Mouse (Mus musculus) erythroblast, embryonic 14.5 days (primary cell): Measurements from ENCODE around the gene Mup5. TPM values are rescaled to one million over a fixed set of nuclear protein-coding genes. Genes with fewer than 3 reads are reported as not detected.
"Not testable (repeated sequence)": the region's sequence is repeated elsewhere in the genome, so short reads cannot be mapped to it uniquely, and the experiment has no call there.

ENCODE experiments used
- H3K27me3 ChIP-seq: 2 replicates; pipeline ENCODE4 v1.6.1; 2012; ENCODE audit warnings: inconsistent platforms; ENCODE audit not compliant: control insufficient read depth
- H3K36me3 ChIP-seq: 2 replicates; pipeline ENCODE4 v1.6.1; 2012; ENCODE audit warnings: mild to moderate bottlenecking, inconsistent platforms; ENCODE audit not compliant: control insufficient read depth
- H3K4me1 ChIP-seq: 2 replicates; pipeline ENCODE4 v1.6.1; 2012; ENCODE audit warnings: inconsistent platforms; ENCODE audit not compliant: control insufficient read depth
- H3K4me3 ChIP-seq: replicated peaks from 2 replicates; pipeline ENCODE3; 2012; ENCODE audit warnings: moderate library complexity, mild to moderate bottlenecking, inconsistent platforms
- H3K9me3 ChIP-seq: 2 replicates; pipeline ENCODE4 v1.6.1; 2012; ENCODE audit warnings: low read length, inconsistent platforms, mixed read lengths; ENCODE audit not compliant: control insufficient read depth
- GATA1 ChIP-seq: IDR thresholded peaks from 2 replicates; pipeline ENCODE4 v1.6.1; 2012; ENCODE audit warnings: low read length, inconsistent platforms, mixed read lengths
- TAL1 ChIP-seq: IDR thresholded peaks from 3 replicates; pipeline ENCODE4 v1.6.1; 2012; ENCODE audit warnings: low read length, inconsistent platforms, mixed read lengths
- polyA plus RNA-seq: library from polyadenylated mRNA; stranded (reverse); fragments of >175 nt; gene quantifications from 2 replicates; pipeline ENCODE4 v1.2.3, GENCODE M21; 2012

Gene Mup5
- not detected in 2 replicates for polyA plus RNA-seq

- TF ChIP-seq TAL1 (no peak), GATA1 (no peak)
- H3K9me3 ChIP-seq = peaks cover 7% of the 10 kb centered on the region
These were observed at the start of gene Mup5 for GRCm38 (mm10) chr4:61834952-61835708. Gene Mup5, minus strand, starts transcription at chr4:61835233.

GRCm38 (mm10) chr4:61858160-61858559 is 23.1 kb upstream of the Mup5 start:
- peaks cover 12% of the 10 kb centered on the region for H3K9me3 ChIP-seq
- no peaks in the 10 kb centered on the region for H3K4me1 ChIP-seq
- no peak overlapping the region for H3K4me3 ChIP-seq
- TF ChIP-seq TAL1 (no peak), GATA1 (no peak)
- H3K36me3 ChIP-seq = no peaks in the 10 kb centered on the region
- no peaks in the 10 kb centered on the region for H3K27me3 ChIP-seq

More at GRCm38 (mm10) chr4:61834952-61835708, at the start of gene Mup5:
- H3K27me3 ChIP-seq = no peaks in the 10 kb centered on the region
- no peaks in the 10 kb centered on the region for H3K36me3 ChIP-seq
- no peak within 1 kb of the TSS for H3K4me3 ChIP-seq
- H3K4me1 ChIP-seq = no peaks in the 10 kb centered on the region

- TF ChIP-seq TAL1 = no peak
- TF ChIP-seq GATA1 = no peak
- H3K4me1 ChIP-seq = no peaks in the 10 kb centered on the region
- no peak overlapping the region for H3K4me3 ChIP-seq
- peaks cover 17% of the 10 kb centered on the region for H3K9me3 ChIP-seq
- H3K27me3 ChIP-seq = no peaks in the 10 kb centered on the region
- H3K36me3 ChIP-seq = no peaks in the 10 kb centered on the region
These were observed 21.0 kb upstream of the Mup5 start for GRCm38 (mm10) chr4:61855831-61856698.

GRCm38 (mm10) chr4:61855344-61855743 is 20.3 kb upstream of the Mup5 start:
- H3K9me3 ChIP-seq = peaks cover 19% of the 10 kb centered on the region
- TF ChIP-seq TAL1 = no peak
- no peaks in the 10 kb centered on the region for H3K4me1 ChIP-seq
- no peak overlapping the region for H3K4me3 ChIP-seq
- H3K36me3 ChIP-seq = no peaks in the 10 kb centered on the region
- H3K27me3 ChIP-seq = no peaks in the 10 kb centered on the region

GRCm38 (mm10) chr4:61844758-61845455 is 9.9 kb upstream of the Mup5 start:
- TF ChIP-seq TAL1 (no peak), GATA1 (no peak)
- H3K4me3 ChIP-seq = no peak overlapping the region
- peaks cover 6% of the 10 kb centered on the region; the same call in 1 of the 2 replicates for H3K9me3 ChIP-seq
- H3K4me1 ChIP-seq = no peaks in the 10 kb centered on the region
- no peaks in the 10 kb centered on the region for H3K36me3 ChIP-seq
- no peaks in the 10 kb centered on the region for H3K27me3 ChIP-seq

DNA sequence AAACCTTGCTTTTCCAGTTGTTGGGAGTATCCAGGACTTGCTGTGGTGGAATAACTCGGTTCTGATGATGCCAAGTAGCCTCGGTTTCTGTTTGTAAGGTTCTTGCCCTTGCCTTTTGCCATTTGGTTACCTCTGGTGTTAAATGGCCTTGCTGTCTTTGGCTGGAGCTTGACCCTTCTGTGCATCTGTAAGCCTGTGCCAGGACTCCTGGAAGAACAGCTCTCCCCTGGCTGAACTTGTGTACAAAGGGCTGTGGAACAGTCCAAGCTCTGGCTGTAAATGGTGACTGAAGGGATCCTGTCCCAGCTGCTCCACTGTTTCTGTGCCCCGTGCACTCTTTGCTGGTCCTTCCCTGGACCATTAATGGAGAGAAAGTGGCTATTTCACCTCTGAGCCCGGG is 5.8 kb downstream of the Mup5 start:
- TF ChIP-seq GATA1 (no peak), TAL1 (no peak)
- H3K4me1 ChIP-seq = no peaks in the 10 kb centered on the region
- no peak overlapping the region for H3K4me3 ChIP-seq
- peaks cover 19% of the 10 kb centered on the region for H3K9me3 ChIP-seq
- no peaks in the 10 kb centered on the region for H3K36me3 ChIP-seq
- H3K27me3 ChIP-seq = no peaks in the 10 kb centered on the region

GRCm38 (mm10) chr4:61823185-61823584 is 11.8 kb downstream of the Mup5 start:
- Histone ChIP-seq H3K36me3 (no peaks in the 10 kb centered on the region), H3K9me3 (peaks cover 29% of the 10 kb centered on the region), H3K27me3 (no peaks in the 10 kb centered on the region), H3K4me1 (no peaks in the 10 kb centered on the region), H3K4me3 (no peak overlapping the region)
- TF ChIP-seq GATA1 (no peak), TAL1 (no peak)

- peaks cover 28% of the 10 kb centered on the region for H3K9me3 ChIP-seq
- not testable (repeated sequence) for H3K36me3 ChIP-seq, H3K4me1 ChIP-seq, H3K4me3 ChIP-seq, H3K27me3 ChIP-seq
These were observed 12.5 kb downstream of the Mup5 start for GRCm38 (mm10) chr4:61822541-61822940.

DNA sequence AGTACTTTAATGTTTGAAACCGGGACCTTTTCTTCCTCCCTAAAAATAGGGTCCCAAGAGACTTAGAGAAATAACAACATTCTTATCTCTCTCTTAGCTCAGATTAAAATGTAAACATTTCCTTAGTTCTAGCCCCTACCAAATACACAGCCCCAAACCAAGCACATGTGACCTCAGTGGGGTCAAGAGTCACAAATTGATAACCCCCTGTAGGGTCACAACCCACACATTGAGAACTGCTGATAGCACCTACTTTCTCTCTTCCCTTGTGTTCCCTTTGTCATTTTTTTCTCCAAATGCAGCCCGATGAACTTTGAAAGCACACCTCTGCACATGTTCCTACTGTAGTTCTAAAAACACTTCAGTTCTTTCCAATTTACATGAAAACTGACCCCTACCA is 19.4 kb downstream of the Mup5 start:
- Histone ChIP-seq H3K4me3 (no peak overlapping the region), H3K4me1 (no peaks in the 10 kb centered on the region), H3K27me3 (no peaks in the 10 kb centered on the region), H3K36me3 (no peaks in the 10 kb centered on the region), H3K9me3 (peaks cover 4% of the 10 kb centered on the region)
- TF ChIP-seq GATA1 = no peak
- TF ChIP-seq TAL1 = no peak
